In the genomic region with DNA sequence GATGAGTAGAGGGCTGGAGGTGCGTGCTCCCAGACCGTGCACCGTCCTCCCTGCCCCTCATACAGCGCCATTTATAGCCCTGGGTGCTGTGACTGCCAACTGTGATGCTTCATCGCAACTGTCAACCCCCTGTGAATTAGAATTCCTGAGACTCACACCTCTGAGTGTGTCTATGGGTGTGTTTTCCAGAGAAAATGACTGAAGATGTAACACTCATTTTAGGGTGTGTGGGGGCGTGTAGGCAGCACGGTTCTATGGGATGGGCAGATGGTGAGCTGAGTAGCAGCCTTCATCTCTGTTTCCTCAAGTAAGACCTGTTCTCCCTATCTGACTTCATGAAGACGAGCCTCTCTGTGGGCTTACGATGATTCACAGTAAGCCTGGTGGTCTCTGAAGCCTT, we compare ENCODE assay signal across 16 mouse cellular contexts.
"Had no signal": no experiment of that assay in that cellular context is flagged by ENCODE, and none has a peak within 500 bp of the region (broad histone marks: within the 10 kb centered on the region; RNA-seq: fewer than 3 reads in every experiment).

No protein-coding gene starts in this region.

- H3K4me2 ChIP-seq: intestine, embryonic 15.5 days; limb, embryonic 12.5 days; liver, embryonic 15.5 days; neural tube, embryonic 12.5 days had no signal

- H3K4me3 ChIP-seq: intestine, embryonic 15.5 days; layer of hippocampus, adult 2 months; limb, embryonic 12.5 days; liver, embryonic 15.5 days; midbrain, embryonic 10.5 days; neural tube, embryonic 12.5 days had no signal

- H3K27ac ChIP-seq: intestine, embryonic 15.5 days; layer of hippocampus, adult 2 months; limb, embryonic 12.5 days; liver, embryonic 15.5 days; midbrain, embryonic 10.5 days; neural tube, embryonic 12.5 days had no signal

- H3K4me1 ChIP-seq: liver, embryonic 15.5 days had no signal

- ATAC-seq: intestine, embryonic 15.5 days; lung, postnatal 0 days had no signal

- H3K9ac ChIP-seq: intestine, embryonic 15.5 days; limb, embryonic 12.5 days; liver, embryonic 15.5 days; neural tube, embryonic 12.5 days had no signal

- H3K27me3 ChIP-seq: intestine, embryonic 15.5 days; limb, embryonic 12.5 days; liver, embryonic 15.5 days; neural tube, embryonic 12.5 days had no signal

- DNase-seq: kidney, adult 18-20 months; kidney, postnatal 10 days; kidney, postnatal 4 days; liver; lung, adult 2 months; lung, postnatal 36 days; midbrain, embryonic 14.5 days; retina, postnatal 1 day; thymus, postnatal 4 days had no signal

- H3K36me3 ChIP-seq: intestine, embryonic 15.5 days; limb, embryonic 12.5 days; liver, embryonic 15.5 days; midbrain, embryonic 10.5 days; neural tube, embryonic 12.5 days had no signal

- H3K9me3 ChIP-seq: intestine, embryonic 15.5 days; limb, embryonic 12.5 days; liver, embryonic 15.5 days; midbrain, embryonic 10.5 days; neural tube, embryonic 12.5 days had no signal
